In the genomic region with DNA sequence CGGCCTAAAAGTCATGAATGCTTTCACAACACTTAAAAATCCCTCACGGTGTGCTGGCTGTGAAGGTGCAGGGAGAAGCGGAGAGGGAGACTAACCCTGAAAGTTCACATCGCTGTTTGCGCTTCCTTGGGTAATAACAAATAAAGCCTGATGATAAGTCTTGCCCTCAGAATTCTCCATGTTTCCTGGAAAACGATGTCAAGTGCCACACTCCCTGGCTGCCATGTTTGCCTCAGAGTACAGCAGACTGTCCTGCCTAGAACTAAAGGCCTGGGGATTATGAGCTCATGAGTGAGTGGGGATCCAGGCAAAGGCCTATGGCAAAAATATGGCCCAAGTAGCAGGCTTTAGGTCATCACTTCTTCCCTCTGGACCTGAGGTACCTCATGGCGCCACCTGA, we compare ENCODE assay signal across 28 mouse cellular contexts. TPM values are rescaled to one million over a fixed set of nuclear protein-coding genes. Genes with fewer than 3 reads are reported as not detected.
A peak's percentile ranks its signal among the peaks of the same experiment; 100 is the strongest.
DNase-seq lines count a peak whose midpoint lies in the region; ATAC-seq and TF ChIP-seq lines count a peak whose summit lies in the region.
"Had no signal": no experiment of that assay in that cellular context is flagged by ENCODE, and none has a peak within 500 bp of the region (broad histone marks: within the 10 kb centered on the region; RNA-seq: fewer than 3 reads in every experiment).

No protein-coding gene starts in this region.

- peak overlapping the region; percentile 61; the same call in 1 of the 2 replicates for H3K27ac ChIP-seq in stomach, postnatal 0 days (replicated peaks)
- H3K27ac ChIP-seq: embryonic facial prominence, embryonic 13.5 days; embryonic facial prominence, embryonic 15.5 days; forebrain, embryonic 10.5 days; forebrain, embryonic 12.5 days had no signal

- DNase-seq in heart, adult 11 months = peak; percentile 71
- DNase-seq in heart, adult 9 months (ENCODE audit: low spot score in 2 of 2) = no peak
- peak; percentile 19 for DNase-seq in adipocyte (ENCODE audit: low spot score)
- DNase-seq in stomach, postnatal 0 days (ENCODE audit: low spot score) = peak; percentile 18
- no peak for DNase-seq in layer of hippocampus, adult 11-12 months (ENCODE audit: low spot score)
- DNase-seq: adrenal gland, adult 2 months; adrenal gland, postnatal 10 days; adrenal gland, postnatal 25 days; B cell, adult 2 months; cerebellum, adult 11 months; cerebellum, adult 18-20 months; cerebellum, adult 8-10 months; cerebellum, adult 9-11 months; cerebellum, postnatal 14 days; cerebellum, postnatal 36 days; embryo, embryonic 11 days had no signal

- no peaks in the 10 kb centered on the region for H3K36me3 ChIP-seq in stomach, postnatal 0 days (ENCODE audit: control insufficient read depth, insufficient read depth, low read length)
- H3K36me3 ChIP-seq: forebrain, embryonic 12.5 days had no signal

- 71% methylated on average over 7 of the region's 7 CpGs for WGBS in stomach, postnatal 0 days

- H3K4me3 ChIP-seq in stomach, postnatal 0 days (ENCODE audit: low read depth, low read length) = no peak overlapping the region
- H3K4me3 ChIP-seq: embryonic facial prominence, embryonic 13.5 days; embryonic facial prominence, embryonic 15.5 days; erythroblast, embryonic 14.5 days; forebrain, embryonic 10.5 days; forebrain, embryonic 12.5 days had no signal

- H3K4me2 ChIP-seq in stomach, postnatal 0 days (replicated peaks; ENCODE audit: low read depth) = no peak overlapping the region
- H3K4me2 ChIP-seq: embryonic facial prominence, embryonic 13.5 days; embryonic facial prominence, embryonic 15.5 days; forebrain, embryonic 12.5 days had no signal

- no peak for TF ChIP-seq EP300 in stomach, postnatal 0 days (optimal IDR thresholded peaks at IDR 0.05)

- ATAC-seq in stomach, postnatal 0 days (ENCODE audit: low FRiP score, low TSS enrichment) = peak; percentile 53; the same call in 1 of the 2 replicates
- ATAC-seq: activated CD4-positive, CD25-positive, alpha-beta regulatory T cell, adult 4 months; CD4-positive, CD25-positive, alpha-beta regulatory T cell, adult 4 months; forebrain, embryonic 14.5 days; forebrain, embryonic 16.5 days; Patski had no signal

- TF ChIP-seq CTCF in stomach, postnatal 0 days (IDR thresholded peaks at IDR 0.05; ENCODE audit: low read depth) = no peak

- H3K27me3 ChIP-seq in stomach, postnatal 0 days (ENCODE audit: control insufficient read depth, insufficient read depth, low read length) = no peaks in the 10 kb centered on the region
- H3K27me3 ChIP-seq: CH12.LX; embryonic facial prominence, embryonic 13.5 days; embryonic facial prominence, embryonic 15.5 days; forebrain, embryonic 12.5 days; Patski had no signal

- H3K9me3 ChIP-seq in stomach, postnatal 0 days (ENCODE audit: control insufficient read depth, low read length) = no peaks in the 10 kb centered on the region
- H3K9me3 ChIP-seq: embryonic facial prominence, embryonic 15.5 days; G1E had no signal

- H3K9ac ChIP-seq in stomach, postnatal 0 days (ENCODE audit: low read length) = no peak overlapping the region
- H3K9ac ChIP-seq: embryonic facial prominence, embryonic 13.5 days; embryonic facial prominence, embryonic 15.5 days; forebrain, embryonic 12.5 days had no signal

- H3K4me1 ChIP-seq in stomach, postnatal 0 days (replicated peaks; ENCODE audit: control insufficient read depth, insufficient read depth) = no peaks in the 10 kb centered on the region
- H3K4me1 ChIP-seq: embryonic facial prominence, embryonic 13.5 days; embryonic facial prominence, embryonic 15.5 days; forebrain, embryonic 10.5 days; forebrain, embryonic 12.5 days had no signal

RNA-seq across cellular contexts. Expression of a gene that starts 17.7 kb away (rescaled TPM):
- polyA plus RNA-seq in stomach, postnatal 0 days (2015; fragmentation: Nextera tagmentation; extraction: Ambion mirVana) = 2.2 and 2.3 TPM in 2 replicates

Comparison
In these comparisons a context has a peak if more than half of its experiments do, and no peak if none do; other contexts are left out.
1. DNase-seq: peak in heart, adult 11 months (single experiment), adipocyte (single experiment) and stomach, postnatal 0 days (single experiment); none in heart, adult 9 months (0 of 2) and layer of hippocampus, adult 11-12 months (single experiment).